Mouse (Mus musculus) embryonic stem cell, embryonic (primary cell): ENCODE data around the gene Krt32.

Experiments
- CTCF ChIA-PET, 4 experiments: fragments of 300-600 bp in 2 of 4; fragments of 350-600 bp in 2 of 4; sonication (Branson Sonifier 250); formaldehyde crosslinking; loops; one replicate each; lab custom pipeline; 2022; ENCODE audit warnings: inconsistent platforms in 2 of 4; lab: Charles Lee
- POLR2A ChIA-PET, 4 experiments: fragments of 300-600 bp in 2 of 4; fragments of 350-600 bp in 2 of 4; sonication (Branson Sonifier 250); formaldehyde crosslinking; loops; one replicate each; lab custom pipeline; 2022; ENCODE audit warnings: antibody characterized with exemption in 4 of 4, inconsistent platforms in 1 of 4; lab: Charles Lee

Gene Krt32

DNA sequence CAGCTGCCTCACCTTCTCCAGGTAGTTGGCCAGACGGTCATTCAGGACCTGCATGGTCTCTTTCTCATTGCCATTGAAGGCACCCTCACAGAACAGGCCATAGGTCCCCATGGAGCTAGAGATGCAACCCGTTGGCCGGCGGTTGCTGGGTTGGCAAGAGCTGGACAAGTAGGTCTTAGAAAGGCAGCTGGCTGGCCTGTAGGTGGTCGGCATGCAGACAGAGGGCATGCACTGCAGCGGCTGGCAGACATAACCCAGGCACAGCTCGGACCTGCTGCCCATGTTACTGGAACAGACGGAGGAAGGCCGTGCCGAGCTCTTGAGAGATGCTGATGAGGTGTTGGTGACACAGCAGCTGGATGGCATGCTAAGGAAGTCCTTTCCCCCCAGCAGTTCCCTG lies at the start of gene Krt32:
Gene Krt32 (minus strand): TSS at position 366 of the 400 bp plus-strand sequence.
- CTCF ChIA-PET, result interaction anchor here in 1 of 4 experiments (1.2 kb wide), 1 partner anchor 81 kb away, joined by 3 read pairs; no protein-coding TSS in a partner anchor

DNA sequence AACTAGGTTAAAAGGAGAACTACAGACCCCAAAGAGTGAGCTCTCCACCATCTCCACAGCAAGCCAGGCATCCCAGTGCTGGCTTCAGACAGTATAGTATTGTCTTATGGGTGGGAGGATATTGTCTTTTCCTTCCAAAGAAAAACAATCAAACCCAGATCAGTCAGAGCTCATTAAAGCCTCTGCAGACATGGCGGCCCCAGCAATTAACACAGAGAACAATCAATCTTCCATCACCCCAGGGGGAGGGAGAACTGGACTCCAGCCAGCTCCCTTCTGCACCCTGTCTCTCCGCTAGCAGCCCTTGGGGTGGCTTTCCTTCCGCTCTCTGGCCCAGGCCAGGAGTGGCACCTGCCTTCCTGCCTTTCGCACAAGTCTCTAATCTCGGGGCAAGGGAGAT lies 49.7 kb upstream of the Krt32 start:
- POLR2A ChIA-PET, result interaction anchor here in 2 of 4 experiments (0.6 to 1.9 kb wide), 5 partner anchors 9 to 892 kb away, joined by 3 to 9 read pairs (median 5); no protein-coding TSS in a partner anchor
- CTCF ChIA-PET, result interaction anchor here in 2 of 4 experiments (1.4 to 2.3 kb wide), 2 partner anchors 144 kb away, joined by 4 to 6 read pairs; no protein-coding TSS in a partner anchor

More for the DNA sequence above, at the start of gene Krt32:
- POLR2A ChIA-PET, result no interaction called here

DNA sequence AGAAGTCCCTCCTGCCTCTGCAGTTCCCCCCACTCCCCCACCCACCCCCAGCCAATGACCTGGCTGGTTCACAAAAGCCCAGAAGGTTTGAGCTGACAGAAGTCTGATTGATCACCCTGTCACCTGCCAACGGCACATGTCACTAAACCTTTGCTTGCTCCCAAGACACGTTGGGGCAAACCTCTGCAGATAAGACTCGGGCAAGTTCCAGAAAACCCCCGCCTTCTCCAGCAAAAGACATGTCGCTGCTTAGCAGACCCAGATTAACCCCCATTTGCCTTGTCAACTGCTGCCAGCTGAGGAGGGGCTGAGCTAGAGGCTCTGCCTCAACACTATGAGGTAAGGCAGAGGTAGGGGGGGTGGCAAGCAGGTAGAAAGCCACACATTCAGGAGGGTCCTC lies 48.5 kb upstream of the Krt32 start:
- ChIA-PET CTCF (interaction anchor here (0.7 to 1.4 kb wide), 4 partner anchors 10 to 770 kb away, joined by 3 to 22 read pairs (median 6); no protein-coding TSS in a partner anchor), POLR2A (interaction anchor here in 3 of 4 experiments (0.6 to 1.5 kb wide), 7 partner anchors 9 to 1437 kb away, joined by 3 to 6 read pairs (median 5); partner anchors contain the start of gene Eif1 (in 1 of the 3))

DNA sequence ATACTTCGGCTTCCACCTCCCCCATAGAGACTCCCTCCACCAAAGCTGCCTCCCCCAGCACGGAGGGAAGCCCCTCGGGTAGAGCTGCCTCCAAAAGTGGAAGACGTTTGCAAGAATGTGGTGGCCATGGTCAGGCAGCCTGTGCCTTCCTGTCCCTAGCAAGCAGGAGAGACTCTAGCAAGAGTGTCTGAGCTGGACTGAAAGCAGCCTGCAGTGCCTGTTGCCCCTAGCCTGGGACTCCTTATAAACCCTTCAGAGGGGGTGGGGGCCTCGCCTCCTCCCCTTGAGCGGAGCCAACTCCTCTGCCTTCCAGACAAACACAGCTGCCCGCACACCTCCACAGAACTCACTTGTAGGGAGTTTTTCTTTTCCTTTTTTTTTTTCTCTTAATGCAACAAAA lies 47.7 kb upstream of the Krt32 start, which contains the start of gene Krt15:
Gene Krt15 (minus strand): TSS at position 198 of the 400 bp plus-strand sequence.
- CTCF ChIA-PET, result interaction anchor here in 1 of 4 experiments (0.9 kb wide), 1 partner anchor 769 kb away, joined by 3 read pairs; no protein-coding TSS in a partner anchor
- POLR2A ChIA-PET, result interaction anchor here in 2 of 4 experiments (0.6 to 1.5 kb wide), 2 partner anchors 10 to 401 kb away, joined by 3 to 5 read pairs; no protein-coding TSS in a partner anchor

DNA sequence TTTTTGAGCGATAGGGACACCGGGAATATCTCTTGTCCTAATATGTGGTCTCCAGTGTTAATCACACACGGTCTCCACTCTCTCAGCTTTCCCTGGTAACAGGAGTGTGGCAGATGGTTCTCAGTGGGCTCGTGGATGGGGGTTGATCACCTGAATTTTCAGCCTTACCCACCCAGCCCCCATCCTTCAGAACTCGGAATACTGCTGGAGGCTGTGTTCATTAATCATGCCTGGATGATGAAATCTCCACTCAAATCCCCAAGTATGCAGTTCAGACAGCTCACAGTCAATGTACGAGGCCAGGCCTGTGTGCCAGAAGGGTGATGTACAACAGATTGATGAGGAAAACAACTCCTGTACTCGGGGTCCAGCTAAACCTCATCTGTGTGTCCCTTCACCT lies 36.9 kb upstream of the Krt32 start:
- CTCF ChIA-PET, result interaction anchor here in 1 of 4 experiments (0.6 kb wide), 1 partner anchor 29 kb away, joined by 10 read pairs; the partner anchor contains the start of gene Krt35
- POLR2A ChIA-PET, result interaction anchor here in 2 of 4 experiments (0.8 to 1.1 kb wide), 2 partner anchors 21 to 195 kb away, joined by 3 read pairs; partner anchors contain the start of gene Eif1 (in 1 of the 2)

DNA sequence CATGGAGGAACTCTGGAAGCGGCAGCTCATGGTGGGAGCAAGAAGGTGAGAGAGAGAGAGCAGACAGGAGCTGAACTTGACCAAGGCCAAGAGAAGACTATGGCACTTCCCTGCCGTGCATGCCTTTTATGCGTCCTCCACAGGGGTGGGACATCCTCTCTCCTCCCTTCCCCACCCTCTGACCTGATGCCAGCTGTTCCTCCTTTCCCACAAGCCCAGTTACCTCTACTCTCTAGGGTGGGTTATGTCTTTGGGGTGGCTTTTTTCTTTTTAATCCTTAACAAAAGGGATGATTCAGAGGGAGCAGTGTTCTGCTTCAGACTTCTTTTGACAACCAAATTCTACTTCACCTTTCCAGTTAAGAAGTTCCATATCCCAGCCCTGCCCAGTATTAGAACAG lies 33.4 kb upstream of the Krt32 start, which contains the start of gene Krt13:
Gene Krt13 (minus strand): TSS at position 101 of the 400 bp plus-strand sequence.
- CTCF ChIA-PET, result interaction anchor here in 1 of 4 experiments (0.9 kb wide), 1 partner anchor 161 kb away, joined by 3 read pairs; no protein-coding TSS in a partner anchor
- POLR2A ChIA-PET, result interaction anchor here in 2 of 4 experiments (0.6 to 1.0 kb wide), 2 partner anchors 13 to 178 kb away, joined by 3 to 4 read pairs; no protein-coding TSS in a partner anchor

DNA sequence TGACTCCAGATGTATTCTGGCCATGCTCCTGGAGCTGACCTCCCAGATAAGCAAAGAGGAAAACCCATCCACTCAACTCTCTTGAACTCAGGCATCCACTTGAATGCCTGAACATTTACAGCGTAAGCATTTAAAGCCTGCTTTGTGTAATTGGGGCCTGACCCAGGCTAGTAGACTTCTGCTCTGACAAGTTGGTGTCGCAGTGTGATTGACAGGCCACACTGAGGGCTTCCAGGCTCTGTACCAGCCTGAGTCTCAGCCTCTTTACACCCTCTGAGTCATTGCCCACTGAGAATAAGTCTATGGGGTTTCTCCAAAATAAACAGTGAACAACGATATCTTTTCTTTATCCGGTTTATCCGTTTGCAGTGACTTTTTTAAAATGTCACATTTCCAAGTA lies 32.3 kb upstream of the Krt32 start:
- ChIA-PET POLR2A (interaction anchor here in 2 of 4 experiments (0.6 to 1.0 kb wide), 2 partner anchors 12 to 14 kb away, joined by 3 read pairs; no protein-coding TSS in a partner anchor), CTCF (no interaction called here)

DNA sequence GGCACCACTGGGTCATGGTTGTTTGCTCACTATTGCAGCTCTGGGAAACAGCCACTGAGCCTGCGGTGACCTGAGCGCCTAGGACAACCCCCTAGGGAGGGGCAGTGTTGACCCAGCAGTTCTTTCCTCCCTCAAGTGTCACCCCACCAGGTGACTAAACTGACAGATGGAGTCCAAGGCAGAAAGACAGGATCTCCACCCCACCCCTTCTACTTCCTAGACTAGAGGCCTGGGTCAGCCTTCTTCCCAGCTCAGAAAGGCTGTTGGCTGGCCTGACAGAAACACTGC lies 25.7 kb upstream of the Krt32 start:
- POLR2A ChIA-PET, result interaction anchor here (0.6 to 2.1 kb wide), 5 partner anchors 20 to 207 kb away, joined by 3 to 4 read pairs (median 3); no protein-coding TSS in a partner anchor
- CTCF ChIA-PET, result interaction anchor here in 1 of 4 experiments (1.4 to 1.6 kb wide), 2 partner anchors 56 to 185 kb away, joined by 3 to 4 read pairs; no protein-coding TSS in a partner anchor

DNA sequence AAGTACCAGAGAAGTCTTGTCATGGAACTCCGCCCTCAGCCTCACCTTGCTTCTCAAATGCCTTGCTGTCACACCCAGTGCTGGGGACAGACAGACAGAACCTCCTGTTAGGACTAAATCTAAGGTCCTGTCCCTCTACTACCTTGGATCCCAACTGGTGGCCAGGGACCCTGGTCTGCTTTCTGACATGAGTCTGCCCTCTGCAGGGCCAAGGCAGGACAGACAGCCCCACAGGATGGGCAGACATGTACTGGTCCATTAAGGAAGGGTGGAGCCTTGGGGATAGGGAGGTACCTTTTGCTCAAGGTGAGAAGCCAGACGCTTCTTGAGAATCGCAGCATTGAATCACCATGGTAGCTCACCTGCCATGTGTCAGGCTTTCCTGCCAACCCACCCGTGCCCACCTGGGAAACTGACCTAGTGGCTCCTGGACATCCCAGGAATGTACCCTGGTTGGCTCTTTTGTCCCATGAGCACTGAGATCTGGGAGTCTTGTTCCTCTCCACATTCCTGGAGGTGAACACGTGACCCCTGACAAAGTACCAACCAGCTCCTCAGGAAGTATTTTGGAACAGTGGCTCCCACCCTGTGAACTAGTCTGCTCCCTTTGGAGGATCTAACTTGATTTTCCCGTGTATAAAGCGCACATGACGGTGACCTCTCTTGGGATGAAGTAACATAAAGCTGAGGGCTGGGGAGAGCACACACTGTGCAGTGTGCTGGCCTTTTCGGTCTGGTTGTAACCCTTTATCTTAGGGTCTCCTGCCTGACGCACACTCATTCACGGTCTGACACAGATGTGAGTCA lies 25.1 kb upstream of the Krt32 start:
- CTCF ChIA-PET, result interaction anchor here in 2 of 4 experiments (1.1 to 1.6 kb wide), 3 partner anchors 9 to 185 kb away, joined by 3 to 4 read pairs (median 3); no protein-coding TSS in a partner anchor

DNA sequence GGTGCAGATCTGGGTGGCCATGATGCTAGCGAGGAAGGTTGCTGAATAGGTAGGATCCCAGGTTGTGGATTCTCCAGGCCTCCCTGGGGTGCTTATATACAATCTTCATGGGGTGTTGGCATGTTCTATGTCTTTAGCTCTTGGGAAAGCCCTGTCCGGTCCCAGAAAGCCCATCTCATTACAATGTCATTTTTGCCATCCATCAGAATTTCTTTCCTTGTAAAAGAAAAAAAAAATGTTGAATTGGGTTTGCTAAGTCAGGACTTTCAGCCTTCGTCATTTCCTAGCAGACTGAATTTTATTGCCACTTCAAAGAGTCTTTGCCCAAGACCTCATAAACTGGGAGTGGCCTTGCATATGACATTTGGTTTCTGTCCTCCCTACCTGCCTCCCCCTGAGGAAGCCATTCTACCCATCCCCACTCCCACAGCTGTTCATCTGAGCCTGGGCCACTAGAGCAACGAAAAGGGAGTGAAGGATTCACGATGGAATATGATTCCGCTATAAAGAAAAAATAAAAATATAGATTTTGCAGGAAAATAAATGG lies 17.6 kb upstream of the Krt32 start, which contains the start of gene Krt36:
Gene Krt36 (minus strand): TSS at position 51 of the 547 bp plus-strand sequence.
- CTCF ChIA-PET, result interaction anchor here in 1 of 4 experiments (0.6 kb wide), 1 partner anchor 898 kb away, joined by 3 read pairs; no protein-coding TSS in a partner anchor
- POLR2A ChIA-PET, result interaction anchor here in 1 of 4 experiments (0.8 kb wide), 1 partner anchor 185 kb away, joined by 4 read pairs; no protein-coding TSS in a partner anchor

More for the DNA sequence above, 25.1 kb upstream of the Krt32 start:
- POLR2A ChIA-PET, result interaction anchor here in 3 of 4 experiments (0.6 to 2.1 kb wide), 5 partner anchors 18 to 208 kb away, joined by 3 to 4 read pairs (median 3); no protein-coding TSS in a partner anchor

DNA sequence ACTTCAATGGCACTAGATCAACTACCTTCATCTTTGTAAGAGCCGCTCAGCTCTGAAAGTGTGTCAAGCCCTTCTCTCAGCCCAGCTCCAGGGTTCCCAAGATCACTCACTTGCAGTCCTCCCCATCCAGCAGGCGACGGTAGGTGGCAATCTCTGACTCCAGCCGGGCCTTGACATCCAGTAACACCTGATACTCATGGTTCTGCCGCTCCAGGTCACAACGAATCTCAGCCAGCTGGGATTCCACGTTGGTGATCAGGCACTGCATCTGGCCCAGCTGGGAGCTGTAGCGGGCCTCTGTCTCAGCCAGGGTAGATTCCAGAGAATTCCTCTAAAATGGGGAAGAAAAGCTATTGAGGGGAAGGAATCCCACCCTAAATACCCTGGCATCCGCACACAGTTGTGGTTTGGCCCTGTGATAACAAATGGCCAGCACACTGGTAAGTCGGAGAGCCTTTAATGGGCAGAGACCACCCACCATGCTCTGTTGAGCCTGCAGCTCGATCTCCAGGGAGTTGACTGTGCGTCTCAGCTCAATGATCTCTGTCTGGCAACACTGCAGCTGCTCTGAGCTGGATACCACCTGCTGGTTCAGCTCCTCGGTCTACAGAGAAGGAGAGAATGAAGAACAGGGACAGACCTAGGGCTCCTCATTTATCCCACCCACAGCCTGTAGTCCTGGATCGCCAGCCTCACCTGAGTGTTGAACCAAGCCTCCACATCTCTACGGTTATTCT lies 14.8 kb upstream of the Krt32 start:
- POLR2A ChIA-PET, result interaction anchor here in 1 of 4 experiments (0.9 to 1.3 kb wide), 2 partner anchors 41 to 217 kb away, joined by 3 read pairs; partner anchors contain the start of gene Eif1
- CTCF ChIA-PET, result interaction anchor here in 1 of 4 experiments (1.0 to 1.8 kb wide), 3 partner anchors 20 to 180 kb away, joined by 3 to 4 read pairs (median 3); no protein-coding TSS in a partner anchor

DNA sequence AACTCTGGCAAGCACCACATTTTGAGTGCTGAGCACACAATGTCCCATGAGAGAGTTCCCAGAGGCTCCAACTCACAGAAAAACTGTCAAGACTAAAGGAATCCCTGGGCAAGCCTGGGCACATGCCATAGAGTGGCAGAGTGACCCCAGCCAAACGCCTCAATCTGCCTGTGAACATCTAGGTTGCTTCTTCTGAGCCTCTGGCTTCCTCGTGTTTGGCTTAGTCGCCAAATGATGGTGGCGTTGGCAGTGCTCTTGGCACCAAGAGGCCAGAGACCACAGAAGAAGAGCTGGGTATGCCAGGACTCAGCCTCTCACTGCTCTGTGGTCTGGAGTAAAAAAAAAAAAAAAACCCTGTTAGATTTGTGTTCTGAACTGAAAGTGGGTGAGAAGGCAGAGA lies 12.4 kb upstream of the Krt32 start:
- POLR2A ChIA-PET, result no interaction called here
- CTCF ChIA-PET, result no interaction called here

DNA sequence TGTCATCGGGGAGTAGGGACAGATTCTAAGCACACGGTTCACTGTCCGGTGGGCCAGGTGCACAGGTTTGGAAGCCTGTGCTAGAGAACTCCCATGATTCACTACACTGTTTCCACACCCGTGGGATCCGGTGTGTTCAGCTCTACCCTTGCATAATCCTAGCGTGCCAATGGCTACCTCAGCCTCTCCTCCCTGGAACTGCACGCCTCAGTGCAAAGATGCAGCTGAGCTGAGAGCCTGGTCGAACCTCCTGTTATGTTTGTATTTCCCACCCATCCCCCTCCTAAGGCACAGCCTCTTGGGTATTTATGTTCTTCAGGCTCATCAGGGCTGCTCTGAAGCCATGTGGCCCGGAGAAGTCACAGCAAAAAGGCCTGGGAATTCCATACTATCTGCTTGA lies 9.8 kb upstream of the Krt32 start:
- POLR2A ChIA-PET, result no interaction called here
- CTCF ChIA-PET, result interaction anchor here in 2 of 4 experiments (0.6 to 1.0 kb wide), 2 partner anchors 71 to 142 kb away, joined by 3 read pairs; no protein-coding TSS in a partner anchor

DNA sequence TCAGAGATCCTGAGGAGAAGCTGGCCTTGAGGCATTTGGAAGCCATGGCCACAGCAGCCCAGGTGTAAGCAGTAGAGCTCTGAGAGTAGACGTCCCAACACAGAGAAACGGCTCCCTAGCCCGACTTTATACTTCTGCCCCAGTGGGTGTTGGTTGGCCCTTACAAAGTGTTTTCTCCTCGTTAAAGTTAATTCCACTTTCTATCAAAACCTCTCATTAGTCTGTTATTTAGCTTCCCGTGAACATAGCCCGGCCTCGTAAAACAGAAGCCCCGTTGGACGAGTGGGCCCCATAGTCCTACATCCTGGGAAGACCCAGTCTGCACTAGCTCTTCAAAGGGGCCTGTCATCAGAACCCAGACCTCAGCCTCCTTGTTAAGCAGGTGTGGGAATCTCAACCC lies 8.1 kb upstream of the Krt32 start, which contains the start of gene Krt35:
Gene Krt35 (minus strand): TSS at position 101 of the 400 bp plus-strand sequence.
- ChIA-PET CTCF (interaction anchor here in 2 of 4 experiments (0.6 to 1.0 kb wide), 2 partner anchors 29 to 73 kb away, joined by 3 to 10 read pairs; no protein-coding TSS in a partner anchor), POLR2A (interaction anchor here in 1 of 4 experiments (1.9 kb wide), 1 partner anchor 224 kb away, joined by 7 read pairs; the partner anchor contains the start of gene Eif1)

DNA sequence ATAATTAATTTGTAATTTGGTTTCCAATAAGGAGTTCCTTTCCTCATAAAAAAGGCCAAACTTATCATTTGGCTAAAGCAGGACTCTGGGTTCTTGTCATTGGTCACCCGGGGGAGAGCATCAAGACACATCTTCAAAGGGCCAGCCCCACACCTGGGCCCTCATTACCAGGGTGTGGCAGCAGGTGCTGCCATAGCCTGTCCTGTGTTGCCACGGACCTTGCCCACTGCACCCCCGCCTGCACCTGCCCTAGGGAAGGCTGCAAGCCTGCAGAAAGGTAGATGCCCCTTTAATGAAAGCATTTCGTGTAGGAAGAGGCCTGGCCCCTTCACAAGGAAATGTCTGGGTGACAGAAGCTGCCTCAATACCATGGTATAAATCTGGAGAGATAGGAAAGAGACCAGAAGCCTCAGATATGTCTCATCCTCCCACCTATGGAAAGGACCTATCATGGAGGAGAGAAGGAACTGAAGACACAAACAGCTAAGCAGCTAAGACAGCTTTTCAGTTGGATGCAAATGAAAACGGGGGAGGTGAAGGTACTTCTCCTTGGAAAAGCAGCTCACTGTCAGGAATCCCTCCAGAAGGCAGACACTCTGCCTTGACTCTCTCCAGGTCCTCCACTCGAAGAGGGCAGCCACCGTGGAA lies 476 bp upstream of the Krt32 start:
- ChIA-PET CTCF (interaction anchor here in 1 of 4 experiments (1.2 kb wide), 1 partner anchor 81 kb away, joined by 3 read pairs; no protein-coding TSS in a partner anchor), POLR2A (no interaction called here)

DNA sequence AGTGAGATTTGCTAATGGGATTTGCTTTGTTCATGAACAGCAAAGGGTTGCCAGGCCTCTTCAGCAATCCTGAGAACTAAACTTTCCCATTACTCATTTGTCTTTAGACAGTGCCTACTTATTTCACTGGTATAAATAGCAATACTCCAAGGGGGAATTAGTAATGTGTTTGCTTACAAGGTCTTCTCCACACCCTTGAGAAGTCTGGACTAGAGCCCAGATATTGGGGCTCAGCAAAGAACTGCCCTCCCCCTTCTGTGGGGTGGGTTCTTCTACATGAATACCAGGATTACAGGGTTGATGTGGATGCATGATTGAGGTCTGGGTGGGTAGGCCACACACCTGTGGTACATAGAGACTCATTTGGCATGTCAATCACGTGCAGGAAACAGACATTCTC lies 14.2 kb downstream of the Krt32 start:
- CTCF ChIA-PET, result no interaction called here

More for the DNA sequence above, 14.2 kb downstream of the Krt32 start:
- POLR2A ChIA-PET, result no interaction called here
